Mouse (Mus musculus): Measurements from ENCODE around the gene Nectin1.

The Nectin1 gene

GRCm38 (mm10) chr9:43761181-43761820 is 17.5 kb downstream of the Nectin1 start:
- DNase-seq (ENCODE audit: low read depth, low spot score) = no peak

- no peak for DNase-seq (ENCODE audit: low read depth, low spot score)
These were observed 18.2 kb downstream of the Nectin1 start for GRCm38 (mm10) chr9:43761941-43762340.

GRCm38 (mm10) chr9:43765419-43766179 is 21.8 kb downstream of the Nectin1 start:
- no peak for DNase-seq (ENCODE audit: low read depth, low spot score)

DNA sequence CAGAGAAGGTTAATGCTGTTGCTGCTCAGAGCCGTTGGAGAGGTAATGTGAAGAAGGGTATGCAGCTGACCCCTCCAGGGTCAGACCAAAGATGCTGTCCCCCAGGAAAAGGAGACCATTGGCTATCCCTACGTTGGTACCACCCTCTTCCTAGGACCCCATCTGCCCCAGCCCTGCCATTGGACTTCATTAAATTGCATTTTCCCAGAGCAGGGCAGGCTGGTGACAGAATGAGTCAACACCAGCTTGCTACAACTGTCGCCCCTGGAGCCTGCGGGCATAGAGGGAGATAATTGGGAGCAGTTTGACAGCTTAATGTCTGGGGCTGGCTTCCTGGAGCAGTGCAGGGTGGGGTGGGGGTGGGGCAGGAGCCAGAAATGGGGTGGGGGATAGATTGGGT is 25.0 kb downstream of the Nectin1 start:
- DNase-seq (ENCODE audit: low read depth, low spot score) = no peak

DNA sequence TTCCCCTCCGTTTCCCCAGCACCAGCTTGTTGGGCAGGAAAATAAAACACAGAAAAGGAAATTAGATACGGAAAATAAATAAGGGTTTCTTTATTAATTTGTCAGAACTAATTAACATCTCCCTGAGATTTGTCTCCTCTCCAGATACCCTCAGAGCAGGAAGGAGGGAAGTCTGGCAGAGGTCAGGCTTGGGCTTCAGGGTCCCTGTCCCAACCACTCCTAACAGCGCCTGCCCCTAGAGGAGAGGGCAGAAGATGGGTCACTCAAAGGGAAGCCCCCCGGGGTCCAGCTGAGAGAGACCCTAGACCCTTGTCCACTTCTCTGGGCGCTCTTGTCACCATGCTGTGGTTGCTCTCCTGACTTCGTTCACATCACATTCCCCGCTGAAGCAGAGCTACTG is 25.4 kb downstream of the Nectin1 start:
- no peak for DNase-seq (ENCODE audit: low read depth, low spot score)

GRCm38 (mm10) chr9:43769940-43770339 is 26.2 kb downstream of the Nectin1 start:
- DNase-seq (ENCODE audit: low read depth, low spot score) = no peak

- DNase-seq (ENCODE audit: low read depth, low spot score) = no peak
These were observed 27.3 kb downstream of the Nectin1 start for GRCm38 (mm10) chr9:43771041-43771440.

DNA sequence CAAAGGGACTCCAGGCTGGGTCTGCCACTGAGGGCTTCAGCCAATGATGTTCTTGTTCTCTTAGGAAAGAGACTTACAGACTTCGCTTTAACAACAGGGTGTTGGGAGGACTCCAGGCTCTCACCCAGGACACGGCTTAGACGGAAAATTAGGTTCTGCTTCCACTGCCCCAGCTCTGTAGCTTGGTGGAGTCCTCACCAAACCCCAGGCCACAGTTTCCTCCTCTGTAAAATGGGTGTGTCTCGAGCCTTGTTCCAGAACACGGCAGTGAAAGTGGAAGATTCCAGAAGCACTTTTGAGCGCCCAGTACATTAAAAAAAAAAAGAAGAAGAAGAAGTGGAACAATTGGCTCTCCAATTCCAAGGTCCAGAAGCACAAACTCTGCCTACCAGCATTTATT is 28.7 kb downstream of the Nectin1 start:
- no peak for DNase-seq (ENCODE audit: low read depth, low spot score)

- DNase-seq (ENCODE audit: low read depth, low spot score) = no peak
These were observed 29.7 kb downstream of the Nectin1 start for GRCm38 (mm10) chr9:43773521-43773920.

DNA sequence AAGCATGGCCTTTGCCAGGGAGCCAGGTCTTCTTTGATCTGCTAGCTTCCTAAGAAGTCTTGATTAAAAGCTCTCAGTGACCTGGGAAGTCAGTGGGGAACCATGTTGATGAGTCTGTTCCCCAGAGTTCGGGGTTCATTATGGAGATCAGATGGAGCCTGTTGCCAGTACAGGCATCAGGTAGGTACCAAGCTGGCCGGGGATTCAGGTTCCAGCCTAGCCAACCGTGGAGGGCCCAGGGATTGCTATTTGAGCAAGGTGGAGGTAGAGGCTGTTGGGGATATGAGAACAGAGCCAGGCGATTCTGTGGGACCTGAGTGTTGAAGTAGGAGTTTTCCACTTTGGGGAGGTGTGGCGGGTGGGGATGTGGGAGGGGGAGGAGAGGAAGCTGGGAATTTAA is 30.6 kb downstream of the Nectin1 start:
- DNase-seq (ENCODE audit: low read depth, low spot score) = no peak

GRCm38 (mm10) chr9:43776231-43776630 is 32.4 kb downstream of the Nectin1 start:
- no peak for DNase-seq (ENCODE audit: low read depth, low spot score)

DNA sequence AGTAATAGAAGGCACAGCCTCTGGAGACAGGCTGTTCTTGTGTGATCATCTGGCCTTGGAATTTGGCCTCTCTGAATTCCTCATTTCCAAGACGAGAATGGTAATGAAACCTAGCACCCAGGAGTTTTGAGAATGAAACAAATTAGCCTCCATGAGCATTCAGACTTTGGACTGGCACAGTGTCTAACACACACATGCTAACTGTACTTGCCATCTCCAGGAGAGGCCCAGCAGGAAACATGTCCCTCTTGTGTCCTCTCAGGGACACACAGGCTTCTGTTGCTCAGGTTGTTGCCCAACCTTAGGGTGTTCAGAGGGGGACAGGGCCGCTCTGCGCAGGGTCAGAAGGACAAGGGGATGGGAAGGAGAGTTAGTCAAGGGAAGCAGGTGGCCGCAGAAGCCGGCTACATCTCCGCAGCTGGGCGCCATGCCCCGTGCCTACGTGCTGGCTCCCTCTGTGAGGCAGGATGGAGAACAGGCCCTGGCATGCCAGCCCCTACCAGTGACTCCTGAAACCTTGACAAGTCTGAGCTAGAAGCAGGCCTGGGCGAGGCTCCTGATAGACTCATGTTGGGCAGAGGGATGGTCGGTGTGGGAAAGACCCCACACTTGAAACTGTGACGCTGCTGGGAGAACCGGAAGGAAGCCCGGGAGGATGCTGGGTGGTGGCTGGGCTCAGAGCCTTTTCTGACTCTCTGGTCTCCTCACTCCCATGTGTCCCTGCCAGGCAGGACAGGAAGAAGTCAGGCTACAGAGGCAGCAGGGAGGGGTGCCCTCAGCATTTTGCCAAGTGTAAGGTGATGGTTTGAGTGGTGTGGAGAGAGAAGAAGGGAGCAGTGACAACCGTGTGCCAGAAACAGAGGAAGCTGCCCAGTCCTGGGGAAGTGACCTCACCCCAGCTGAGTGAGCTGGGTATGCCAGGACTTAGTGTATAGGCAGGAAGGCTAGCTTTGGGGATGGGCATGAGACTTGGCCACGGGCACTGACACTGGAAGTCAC is 33.9 kb downstream of the Nectin1 start:
- DNase-seq (ENCODE audit: low read depth, low spot score) = no peak

DNA sequence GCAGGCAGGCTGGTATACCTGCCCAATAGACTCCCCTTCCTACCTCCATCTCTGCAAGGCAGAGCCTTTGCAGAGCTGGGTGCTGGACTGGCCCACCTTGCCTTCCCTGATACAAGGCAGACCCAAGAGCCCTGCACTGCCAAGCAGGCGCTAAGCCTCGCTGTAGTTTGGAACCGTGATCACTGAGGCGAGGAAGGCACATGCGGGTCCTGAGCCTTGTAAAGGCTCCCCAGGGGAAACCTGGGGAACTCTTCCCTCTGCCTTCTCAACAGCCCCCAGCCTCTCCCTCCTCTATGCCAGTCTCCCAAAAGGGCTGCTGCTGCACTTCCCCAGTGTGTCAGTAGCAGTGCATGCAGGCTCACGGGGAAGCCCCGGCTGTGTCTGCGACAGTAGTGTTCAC is 37.1 kb downstream of the Nectin1 start:
- DNase-seq (ENCODE audit: low read depth, low spot score) = no peak

DNA sequence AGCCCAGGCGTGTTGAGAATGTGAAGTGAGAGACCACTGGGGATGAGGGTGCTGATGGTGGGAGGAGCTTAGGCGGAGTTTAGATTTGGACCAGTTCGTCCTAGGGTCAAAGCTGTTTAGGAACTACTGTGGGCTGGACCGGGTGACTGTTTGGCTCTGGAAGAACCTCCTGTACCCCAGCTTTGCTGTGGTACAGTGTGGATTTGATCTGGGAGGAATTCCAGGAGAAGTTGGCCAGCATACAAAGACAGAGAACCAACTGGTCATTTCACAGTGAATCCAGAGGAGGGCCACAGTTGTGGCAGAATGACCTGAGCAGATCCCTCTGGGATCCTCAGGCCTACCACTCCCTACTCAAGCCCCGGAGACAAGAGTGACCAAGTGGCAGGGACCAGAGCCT is 38.6 kb downstream of the Nectin1 start:
- no peak for DNase-seq (ENCODE audit: low read depth, low spot score)

- DNase-seq (ENCODE audit: low read depth, low spot score) = no peak
These were observed 40.2 kb downstream of the Nectin1 start for GRCm38 (mm10) chr9:43783959-43784358.

GRCm38 (mm10) chr9:43784841-43785240 is 41.1 kb downstream of the Nectin1 start:
- no peak for DNase-seq (ENCODE audit: low read depth, low spot score)

- DNase-seq (ENCODE audit: low read depth, low spot score) = no peak
These were observed 43.8 kb downstream of the Nectin1 start for GRCm38 (mm10) chr9:43787591-43787990.

DNA sequence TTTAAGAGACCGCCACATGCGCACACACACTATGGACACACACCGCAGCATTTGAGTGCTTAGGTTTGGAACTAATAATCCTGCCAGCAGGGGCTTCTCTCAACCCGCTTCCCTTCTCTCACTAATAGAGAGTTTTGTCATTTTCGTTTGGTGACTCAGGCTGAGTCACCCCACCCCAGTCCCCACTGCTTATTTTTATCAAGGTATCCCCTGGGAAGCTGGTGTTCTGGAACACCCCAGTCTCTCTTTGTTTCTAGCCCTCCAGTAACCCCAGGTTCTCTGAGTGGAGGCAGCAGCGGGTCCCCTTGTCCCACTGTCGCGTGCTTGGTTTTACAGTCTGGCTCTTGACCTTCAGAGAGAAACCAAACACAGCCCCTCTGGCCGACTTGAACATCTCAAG is 48.9 kb downstream of the Nectin1 start:
- DNase-seq (ENCODE audit: low read depth, low spot score) = no peak

- DNase-seq (ENCODE audit: low read depth, low spot score) = no peak
These were observed 49.6 kb downstream of the Nectin1 start for GRCm38 (mm10) chr9:43793411-43793810.

DNA sequence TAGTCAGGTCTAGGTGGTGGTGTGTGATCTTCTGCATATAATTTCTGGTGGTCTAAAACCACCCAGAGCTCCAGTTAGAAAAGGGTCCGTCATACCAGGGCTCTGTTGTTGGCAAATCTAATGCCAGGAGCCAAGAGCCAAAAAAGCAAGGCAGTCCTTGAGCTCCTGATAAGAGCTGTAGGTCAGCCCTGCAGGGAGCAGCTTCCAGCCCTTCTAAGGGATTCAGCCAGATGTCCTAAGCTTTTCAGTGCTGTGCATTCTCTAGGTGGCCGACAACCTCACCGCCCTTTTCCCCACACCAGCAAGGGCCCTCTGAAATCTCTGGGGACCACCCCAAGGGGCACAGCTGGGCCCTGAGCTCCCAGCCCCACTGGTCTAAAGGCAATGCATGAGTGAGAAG is 52.2 kb downstream of the Nectin1 start:
- no peak for DNase-seq (ENCODE audit: low read depth, low spot score)

DNA sequence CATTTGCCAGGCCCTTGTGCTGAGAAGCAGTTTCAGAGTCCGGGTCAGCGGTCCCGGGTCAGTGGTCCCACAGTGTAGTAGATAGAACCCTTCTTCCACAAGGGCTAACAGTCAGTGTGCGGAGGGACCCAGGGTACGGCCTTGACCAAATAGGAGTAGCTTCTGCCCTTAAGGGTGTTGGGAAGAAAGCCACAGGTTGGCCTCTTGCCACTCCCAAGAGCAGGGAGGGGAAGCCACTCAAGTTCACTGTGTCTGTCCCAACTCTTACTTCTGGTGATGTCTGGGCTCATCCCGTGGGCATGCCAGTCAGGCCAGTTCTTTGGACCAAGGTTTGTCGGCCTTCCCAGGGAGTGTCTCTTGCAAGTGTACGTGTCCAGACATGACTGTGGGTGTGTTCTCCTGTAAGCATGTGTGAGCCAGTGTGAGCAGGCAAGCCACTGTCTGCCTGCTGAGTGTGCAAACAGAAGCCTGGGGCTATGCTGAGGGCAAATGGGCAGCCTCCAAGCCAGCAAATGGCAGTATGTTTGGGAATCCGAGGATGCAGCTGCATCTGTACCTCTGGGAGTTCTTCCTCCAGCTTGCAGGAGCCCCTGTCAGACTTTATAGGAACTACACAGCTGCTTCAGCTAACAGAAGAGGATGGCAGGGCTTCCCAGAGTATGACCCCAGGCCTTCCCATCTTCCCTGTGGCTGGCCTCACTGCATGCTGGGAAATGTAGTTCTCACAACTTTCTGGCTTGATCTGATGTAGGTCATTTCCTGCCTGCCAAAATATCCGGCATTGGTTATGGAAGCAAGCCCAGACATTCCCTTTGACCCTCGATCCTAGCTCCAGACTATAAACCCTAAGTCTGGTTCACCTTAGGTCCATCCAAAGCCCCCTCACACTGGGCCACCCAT is 53.3 kb downstream of the Nectin1 start:
- DNase-seq (ENCODE audit: low read depth, low spot score) = no peak
